Mouse (Mus musculus) megakaryocyte, embryonic 14.5 days (primary cell): ENCODE data around the gene Ahdc1.

Experiments used
- FLI1 ChIP-seq: IDR thresholded peaks from 2 replicates; pipeline ENCODE4 v1.6.1; 2012; ENCODE audit warnings: low read length, inconsistent platforms, mixed read lengths
- GATA1 ChIP-seq: IDR thresholded peaks from 3 replicates; pipeline ENCODE4 v1.6.1; 2012; ENCODE audit warnings: mixed read lengths, low read length, inconsistent platforms, borderline replicate concordance

DNA sequence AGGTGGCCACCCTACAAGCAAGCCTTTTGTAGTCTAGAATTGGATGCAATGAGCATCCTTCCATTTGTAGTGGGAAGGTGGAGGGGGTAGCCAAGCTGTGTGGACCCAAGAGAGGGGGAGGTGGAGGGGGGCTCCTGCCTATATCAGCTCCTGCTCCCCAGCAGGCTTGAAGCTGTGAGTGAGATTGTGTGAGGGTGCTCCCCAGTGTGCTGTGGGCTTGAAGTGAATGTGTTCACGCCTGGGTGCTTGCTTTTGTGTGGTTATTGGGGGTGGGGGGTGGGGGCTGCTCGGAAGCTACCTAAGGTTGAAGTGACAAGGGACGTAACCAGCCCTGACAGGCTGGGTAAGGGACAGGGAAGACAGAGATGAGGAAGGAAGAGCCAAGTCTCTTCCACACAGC is 35.3 kb upstream of the Ahdc1 start:
- no peak for TF ChIP-seq FLI1
- TF ChIP-seq GATA1, result no peak
